Mouse (Mus musculus) liver, embryonic 14.5 days (tissue): ENCODE results near the gene Eftud2. TPM values are rescaled to one million over a fixed set of nuclear protein-coding genes. Genes with fewer than 3 reads are reported as not detected.

ENCODE experiments used
- ATAC-seq: fragments of 200-750 bp; cut with Nextera tagmentation; 2 replicates; pipeline ENCODE4 v1.8.0; 2017; ENCODE audit warnings: moderate number of reproducible peaks, mild to moderate bottlenecking, moderate library complexity; ENCODE audit not compliant: insufficient read depth
- DNase-seq, 3 experiments: peaks; one replicate each; pipeline ENCODE4 v3.0.0-alpha.2; 2012 to 2013; ENCODE audit warnings: low read depth in 3 of 3, low spot score in 3 of 3
- H3K27ac ChIP-seq: fragments of 300-500 bp; sonication (generic); 2 replicates; pipeline ENCODE4 v1.5.1; 2014; ENCODE audit warnings: moderate library complexity, mild to moderate bottlenecking, control low read depth, inconsistent platforms
- H3K27me3 ChIP-seq: fragments of 300-500 bp; sonication (generic); 2 replicates; pipeline ENCODE4 v1.6.1; 2014; ENCODE audit warnings: mild to moderate bottlenecking, low read length, moderate library complexity; ENCODE audit not compliant: control insufficient read depth, insufficient read depth
- H3K36me3 ChIP-seq: fragments of 300-500 bp; sonication (generic); replicated peaks from 2 replicates; pipeline ENCODE4 v1.6.1; 2014; ENCODE audit warnings: low read depth; ENCODE audit not compliant: control insufficient read depth, insufficient read depth
- H3K4me1 ChIP-seq, 2 experiments: fragments of 200-500 bp in 1 of 2; fragments of 300-500 bp in 1 of 2; sonication (generic) in 1 of 2; replicated peaks; 2 replicates each; pipeline ENCODE4 v1.6.1; 2012 to 2014; ENCODE audit warnings: antibody characterized with exemption in 1 of 2, inconsistent platforms in 1 of 2, low read length in 1 of 2; ENCODE audit not compliant: control insufficient read depth in 2 of 2, insufficient read depth in 2 of 2
- H3K4me2 ChIP-seq: fragments of 300-500 bp; sonication (generic); 2 replicates; pipeline ENCODE4 v1.6.1; 2014; ENCODE audit warnings: low read depth, mild to moderate bottlenecking, control low read depth, moderate library complexity
- H3K4me3 ChIP-seq, 2 experiments: fragments of 200-500 bp in 1 of 2; fragments of 300-500 bp in 1 of 2; sonication (generic) in 1 of 2; 2 replicates each; pipeline ENCODE4 v1.5.1; 2012 to 2014; ENCODE audit warnings: low read depth in 2 of 2, low read length in 2 of 2, mild to moderate bottlenecking in 2 of 2, control low read depth in 1 of 2, inconsistent platforms in 1 of 2, moderate library complexity in 1 of 2; ENCODE audit not compliant: insufficient read depth in 1 of 2
- H3K9ac ChIP-seq: fragments of 300-500 bp; sonication (generic); replicated peaks from 2 replicates; pipeline ENCODE4 v1.6.1; 2014; ENCODE audit warnings: mild to moderate bottlenecking, control low read depth, moderate library complexity
- H3K9me3 ChIP-seq: fragments of 300-500 bp; sonication (generic); 2 replicates; pipeline ENCODE4 v1.6.1; 2016; ENCODE audit warnings: low read length, mixed read lengths; ENCODE audit not compliant: control insufficient read depth
- CTCF ChIP-seq: IDR thresholded peaks from 2 replicates; pipeline ENCODE4 v1.5.1; 2016; ENCODE audit warnings: antibody characterized with exemption, low read depth, control low read depth
- EP300 ChIP-seq: IDR thresholded peaks from 2 replicates; pipeline ENCODE4 v1.6.1; 2016; ENCODE audit warnings: antibody characterized with exemption, low read depth
- WGBS: fragments of 180-500 bp; shearing (Covaris S2); extraction: QIAGEN DNeasy Blood & Tissue Kit; methylation state at CpG from one replicate; pipeline ENCODE4 v1.1.7; 2014; ENCODE audit not compliant: insufficient replicate concordance; 5-methylcytosine and 5-hydroxymethylcytosine counted together
- polyA plus RNA-seq, 2 experiments: library from polyadenylated mRNA; depleted of rRNA in 1 of 2; stranded (reverse) in 1 of 2; unstranded in 1 of 2; fragments of >200 nt; fragmentation: Nextera tagmentation in 1 of 2; extraction: Ambion mirVana in 1 of 2; gene quantifications; 2 replicates each; pipeline versions ENCODE4 v1.2.1 to v1.2.3; 2012 to 2014

The Eftud2 gene
- polyA plus RNA-seq, 2 experiments, result 51.1 to 88.8 TPM

- WGBS, result 77% methylated on average over 10 of the region's 10 CpGs
- no peak for DNase-seq
- no peaks in the 10 kb centered on the region for H3K27me3 ChIP-seq
- no peak overlapping the region for H3K9ac ChIP-seq
- TF ChIP-seq CTCF (no peak), EP300 (no peak)
- H3K27ac ChIP-seq, result no peak overlapping the region
- H3K9me3 ChIP-seq, result no peaks in the 10 kb centered on the region
- H3K4me2 ChIP-seq, result no peak overlapping the region
- H3K36me3 ChIP-seq, result peaks cover 12% of the 10 kb centered on the region
- ATAC-seq, result no peak
- no peaks in the 10 kb centered on the region for H3K4me1 ChIP-seq
- H3K4me3 ChIP-seq, result no peak overlapping the region
These were observed 46.6 kb downstream of the Eftud2 start for GRCm38 (mm10) chr11:102834219-102834618.

- DNase-seq (no peak), ATAC-seq (no peak)
- Histone ChIP-seq H3K4me1 (no peaks in the 10 kb centered on the region), H3K4me3 (no peak overlapping the region), H3K36me3 (no peaks in the 10 kb centered on the region), H3K27ac (no peak overlapping the region), H3K9ac (no peak overlapping the region), H3K27me3 (no peaks in the 10 kb centered on the region), H3K9me3 (no peaks in the 10 kb centered on the region), H3K4me2 (no peak overlapping the region)
- 65% methylated on average over 18 of the region's 18 CpGs for WGBS
- no peak for TF ChIP-seq CTCF
- no peak for TF ChIP-seq EP300
These were observed 48.0 kb downstream of the Eftud2 start for GRCm38 (mm10) chr11:102832700-102833297.

GRCm38 (mm10) chr11:102830276-102830675 lies 50.5 kb downstream of the Eftud2 start:
- 48% methylated on average over 4 of the region's 4 CpGs for WGBS
- H3K27ac ChIP-seq, result no peak overlapping the region

GRCm38 (mm10) chr11:102827097-102827496 lies 53.7 kb downstream of the Eftud2 start:
- H3K4me1 ChIP-seq, result no peaks in the 10 kb centered on the region
- H3K4me2 ChIP-seq, result no peak overlapping the region
- no peaks in the 10 kb centered on the region for H3K9me3 ChIP-seq
- ATAC-seq (no peak), DNase-seq (no peak)
- H3K27ac ChIP-seq, result no peak overlapping the region
- H3K36me3 ChIP-seq, result no peaks in the 10 kb centered on the region
- H3K27me3 ChIP-seq, result peaks cover 4% of the 10 kb centered on the region
- H3K4me3 ChIP-seq, result no peak overlapping the region
- WGBS, result 39% methylated on average over 4 of the region's 4 CpGs
- TF ChIP-seq EP300 (no peak), CTCF (no peak)
- H3K9ac ChIP-seq, result no peak overlapping the region

More at GRCm38 (mm10) chr11:102830276-102830675, 50.5 kb downstream of the Eftud2 start:
- H3K4me2 ChIP-seq, result no peak overlapping the region
- TF ChIP-seq EP300 (no peak), CTCF (no peak)
- no peaks in the 10 kb centered on the region; the same call in 1 of the 2 replicates for H3K27me3 ChIP-seq
- no peak overlapping the region for H3K4me3 ChIP-seq
- no peaks in the 10 kb centered on the region for H3K36me3 ChIP-seq
- DNase-seq, result no peak
- H3K9me3 ChIP-seq, result no peaks in the 10 kb centered on the region
- no peaks in the 10 kb centered on the region for H3K4me1 ChIP-seq
- H3K9ac ChIP-seq, result no peak overlapping the region
- no peak for ATAC-seq

GRCm38 (mm10) chr11:102826476-102826875 lies 54.3 kb downstream of the Eftud2 start:
- 71% methylated on average over 2 of the region's 2 CpGs for whole genome bisulfite sequencing
- DNase-seq (no peak), ATAC-seq (no peak)
- Histone ChIP-seq H3K9ac (no peak overlapping the region), H3K4me3 (no peak overlapping the region), H3K9me3 (no peaks in the 10 kb centered on the region), H3K36me3 (no peaks in the 10 kb centered on the region), H3K4me2 (no peak overlapping the region), H3K27ac (no peak overlapping the region), H3K4me1 (no peaks in the 10 kb centered on the region), H3K27me3 (peaks cover 4% of the 10 kb centered on the region)
- TF ChIP-seq CTCF (no peak), EP300 (no peak)
